Mouse (Mus musculus) heart, embryonic 15.5 days (tissue): ENCODE results near the gene Pygo2. TPM values are rescaled to one million over a fixed set of nuclear protein-coding genes. Genes with fewer than 3 reads are reported as not detected.
"Not testable (repeated sequence)": the region's sequence is repeated elsewhere in the genome, so short reads cannot be mapped to it uniquely, and the experiment has no call there.

Experiments used
- ATAC-seq: fragments of 200-750 bp; cut with Nextera tagmentation; replicated peaks from 2 replicates; pipeline ENCODE4 v1.8.0; 2017; ENCODE audit warnings: low read depth, moderate TSS enrichment; ENCODE audit not compliant: insufficient number of reproducible peaks, insufficient read depth, low FRiP score
- H3K27ac ChIP-seq: fragments of 300-500 bp; sonication (generic); 2 replicates; pipeline ENCODE4 v1.5.1; 2015; ENCODE audit warnings: mild to moderate bottlenecking, inconsistent platforms
- H3K27me3 ChIP-seq: fragments of 300-500 bp; sonication (generic); 2 replicates; pipeline ENCODE4 v1.6.1; 2015; ENCODE audit warnings: inconsistent platforms
- H3K36me3 ChIP-seq: fragments of 300-500 bp; sonication (generic); 2 replicates; pipeline ENCODE4 v1.6.1; 2015; ENCODE audit warnings: mild to moderate bottlenecking, inconsistent platforms
- H3K4me1 ChIP-seq: fragments of 300-500 bp; sonication (generic); replicated peaks from 2 replicates; pipeline ENCODE4 v1.6.1; 2015; ENCODE audit warnings: inconsistent platforms
- H3K4me2 ChIP-seq: fragments of 300-500 bp; sonication (generic); 2 replicates; pipeline ENCODE4 v1.6.1; 2015; ENCODE audit warnings: inconsistent platforms, mild to moderate bottlenecking, moderate library complexity
- H3K4me3 ChIP-seq: fragments of 300-500 bp; sonication (generic); 2 replicates; pipeline ENCODE4 v1.5.1; 2015; ENCODE audit warnings: mild to moderate bottlenecking, inconsistent platforms
- H3K9ac ChIP-seq: fragments of 300-500 bp; sonication (generic); 2 replicates; pipeline ENCODE4 v1.6.1; 2015; ENCODE audit warnings: mild to moderate bottlenecking, inconsistent platforms
- H3K9me3 ChIP-seq: fragments of 300-500 bp; sonication (generic); replicated peaks from 2 replicates; pipeline ENCODE4 v1.6.1; 2016; ENCODE audit warnings: inconsistent platforms
- WGBS: fragments of 180-500 bp; shearing (Covaris S2); methylation state at CpG from one replicate; pipeline ENCODE4 v1.1.7; 2015; ENCODE audit warnings: mixed read lengths; 5-methylcytosine and 5-hydroxymethylcytosine counted together
- polyA plus RNA-seq: library from polyadenylated mRNA; unstranded; fragments of >200 nt; fragmentation: Nextera tagmentation; extraction: Ambion mirVana; gene quantifications from 2 replicates; pipeline ENCODE4 v1.2.1, GENCODE M21; 2015

Gene Pygo2
- polyA plus RNA-seq, 1 experiment from 2014 or later: 21.1 TPM

DNA sequence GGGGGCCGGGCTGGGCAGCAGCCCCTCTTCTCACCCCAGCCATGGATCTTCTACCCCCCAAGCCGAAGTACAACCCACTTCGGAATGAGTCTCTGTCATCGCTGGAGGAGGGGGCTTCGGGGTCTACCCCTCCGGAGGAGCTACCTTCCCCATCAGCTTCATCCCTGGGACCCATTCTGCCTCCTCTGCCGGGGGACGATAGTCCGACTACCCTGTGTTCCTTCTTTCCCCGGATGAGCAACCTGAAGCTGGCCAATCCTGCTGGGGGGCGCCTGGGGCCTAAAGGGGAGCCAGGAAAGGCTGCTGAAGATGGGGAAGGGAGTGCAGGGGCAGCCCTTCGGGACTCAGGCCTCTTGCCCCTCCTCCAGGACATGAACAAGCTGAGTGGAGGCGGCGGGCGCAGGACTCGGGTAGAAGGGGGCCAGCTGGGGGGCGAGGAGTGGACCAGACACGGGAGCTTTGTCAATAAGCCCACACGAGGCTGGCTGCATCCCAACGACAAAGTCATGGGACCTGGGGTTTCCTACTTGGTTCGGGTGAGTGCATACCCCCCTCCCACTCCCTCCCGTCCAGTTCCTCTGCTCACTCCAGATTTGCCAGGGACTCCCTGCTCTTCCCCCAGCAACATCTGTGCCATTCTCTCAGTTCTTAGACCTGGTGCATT lies 8.1 kb upstream of the Pygo2 start:
- no peaks in the 10 kb centered on the region for H3K9me3 ChIP-seq
- H3K27ac ChIP-seq: peak overlapping the region; percentile 99
- peaks cover 47% of the 10 kb centered on the region for H3K4me1 ChIP-seq
- 10% methylated on average over 22 of the region's 22 CpGs for WGBS
- no peaks in the 10 kb centered on the region for H3K27me3 ChIP-seq
- peaks cover 27% of the 10 kb centered on the region for H3K36me3 ChIP-seq
- H3K9ac ChIP-seq: peak overlapping the region; percentile 52
- peak overlapping the region; percentile 71 for H3K4me2 ChIP-seq
- peak overlapping the region; percentile 70 for H3K4me3 ChIP-seq
- ATAC-seq: no peak

DNA sequence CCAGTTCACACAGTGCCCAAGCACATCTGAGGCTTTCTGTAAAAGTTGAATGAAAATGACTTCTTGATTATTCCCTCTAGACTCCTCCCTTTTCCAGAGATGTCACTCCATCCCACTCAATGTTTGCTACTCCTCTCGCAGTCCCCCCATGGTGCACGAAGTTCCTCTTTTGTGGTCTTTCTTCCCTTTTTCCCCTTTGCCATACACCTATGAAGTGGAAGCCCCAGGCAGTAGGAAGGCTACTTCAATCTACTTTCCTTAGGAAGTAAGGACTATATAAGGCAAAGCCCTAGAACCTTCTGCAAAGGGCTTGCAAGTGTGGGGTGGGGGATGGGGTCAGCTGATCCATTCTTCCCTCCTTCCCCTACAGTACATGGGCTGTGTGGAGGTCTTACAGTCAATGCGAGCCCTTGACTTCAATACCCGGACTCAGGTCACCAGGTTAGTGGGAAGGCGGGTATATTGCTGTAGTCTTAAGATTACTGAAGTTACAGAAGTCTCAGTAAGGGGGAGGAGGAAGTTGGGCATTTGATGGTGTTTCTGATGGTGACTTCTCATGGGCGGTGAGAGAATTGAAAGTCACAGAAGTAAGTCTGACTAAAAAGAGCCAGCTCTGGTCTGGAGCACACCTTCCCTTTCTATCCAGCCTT lies 7.3 kb upstream of the Pygo2 start:
- peak overlapping the region; percentile 71 for H3K4me2 ChIP-seq
- peak overlapping the region; percentile 28; the same call in 1 of the 2 replicates for H3K9ac ChIP-seq
- WGBS: 65% methylated on average over 6 of the region's 6 CpGs
- H3K4me1 ChIP-seq: peaks cover 42% of the 10 kb centered on the region
- no peak for ATAC-seq
- H3K36me3 ChIP-seq: peaks cover 35% of the 10 kb centered on the region
- no peaks in the 10 kb centered on the region for H3K27me3 ChIP-seq
- peak overlapping the region; percentile 99 for H3K27ac ChIP-seq
- no peaks in the 10 kb centered on the region for H3K9me3 ChIP-seq
- peak overlapping the region; percentile 70 for H3K4me3 ChIP-seq

DNA sequence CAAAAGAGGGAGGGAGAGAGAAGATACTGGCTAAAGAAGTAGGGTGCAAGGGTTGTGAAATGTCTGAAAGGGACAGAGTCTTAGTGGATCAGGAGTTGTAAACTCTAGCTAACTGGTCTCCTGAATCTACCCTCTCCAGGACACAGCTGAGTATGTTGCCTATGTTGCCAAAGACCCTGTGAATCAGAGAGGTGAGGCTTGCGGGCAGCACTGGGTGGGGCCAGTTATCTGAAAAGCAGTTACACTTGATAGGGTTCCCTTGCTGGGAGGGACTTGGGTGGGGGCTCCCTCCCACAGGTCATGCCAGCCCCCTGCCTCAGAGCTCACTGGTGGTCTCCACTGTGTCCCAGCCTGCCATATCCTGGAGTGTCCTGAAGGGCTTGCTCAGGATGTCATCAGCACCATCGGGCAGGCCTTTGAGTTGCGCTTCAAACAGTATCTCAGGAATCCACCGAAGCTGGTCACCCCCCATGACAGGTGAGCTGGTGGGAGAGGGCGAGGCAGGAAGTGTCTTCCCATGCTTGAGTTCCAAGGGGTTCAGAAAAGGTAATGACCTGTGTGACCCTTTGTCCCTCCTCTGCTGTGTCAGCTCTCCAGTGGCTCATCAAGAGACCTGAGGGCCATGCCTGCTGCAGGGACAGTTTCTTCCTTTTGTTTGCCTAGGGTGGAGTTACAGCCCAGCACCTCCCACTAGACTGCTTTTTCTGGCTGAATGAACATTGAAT lies 5.4 kb upstream of the Pygo2 start:
- H3K4me2 ChIP-seq: no peak overlapping the region
- no peak overlapping the region for H3K4me3 ChIP-seq
- no peak overlapping the region for H3K27ac ChIP-seq
- WGBS: 86% methylated on average over 5 of the region's 5 CpGs
- H3K4me1 ChIP-seq: peaks cover 42% of the 10 kb centered on the region
- H3K27me3 ChIP-seq: no peaks in the 10 kb centered on the region
- ATAC-seq: no peak
- H3K9ac ChIP-seq: no peak overlapping the region
- no peaks in the 10 kb centered on the region for H3K9me3 ChIP-seq
- peaks cover 43% of the 10 kb centered on the region for H3K36me3 ChIP-seq

DNA sequence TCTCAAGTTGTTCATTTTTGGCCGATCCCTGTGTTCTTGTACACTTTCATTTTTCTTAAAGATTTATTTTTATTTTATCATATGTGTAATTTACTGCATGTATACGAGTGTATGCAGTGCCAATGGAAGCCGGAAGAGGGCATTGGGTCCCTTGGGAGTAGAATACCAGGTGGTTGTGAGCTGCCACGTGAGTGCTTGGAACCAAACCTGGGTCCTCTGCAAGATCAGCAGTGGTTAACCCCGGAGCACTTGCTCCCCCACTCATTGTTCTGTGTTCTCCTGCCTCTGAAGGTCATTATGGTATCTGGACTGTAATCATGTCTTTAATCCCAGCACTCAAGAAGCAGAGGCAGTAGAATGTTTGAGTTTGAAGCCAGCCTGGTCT lies 4.9 kb upstream of the Pygo2 start:
- Histone ChIP-seq H3K4me2 (no peak overlapping the region), H3K27me3 (no peaks in the 10 kb centered on the region), H3K4me3 (no peak overlapping the region), H3K36me3 (peaks cover 43% of the 10 kb centered on the region), H3K4me1 (peaks cover 36% of the 10 kb centered on the region), H3K9ac (no peak overlapping the region), H3K27ac (no peak overlapping the region), H3K9me3 (no peaks in the 10 kb centered on the region)
- WGBS: 80% methylated on average over 5 of the region's 5 CpGs
- no peak for ATAC-seq

DNA sequence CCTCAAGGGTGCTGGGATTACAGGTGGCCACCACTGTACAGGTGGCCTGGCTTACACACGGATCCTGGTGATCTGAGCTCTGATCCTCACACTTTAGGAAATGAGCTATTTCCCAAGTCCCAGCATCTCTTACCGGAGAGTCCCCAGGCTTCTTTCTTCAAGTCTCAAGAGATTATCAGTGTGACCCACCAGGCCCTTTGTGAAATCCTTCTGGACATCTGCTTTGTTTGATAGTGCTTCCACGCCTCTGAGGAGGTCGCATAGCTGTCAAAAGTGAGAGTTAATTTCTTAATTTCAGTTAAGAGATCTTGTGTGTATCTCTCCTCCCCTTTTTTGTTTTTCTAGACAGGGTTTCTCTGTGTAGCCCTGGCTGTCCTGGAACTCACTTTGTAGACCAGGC lies 4.1 kb upstream of the Pygo2 start:
- H3K4me1 ChIP-seq: peaks cover 35% of the 10 kb centered on the region
- no peaks in the 10 kb centered on the region for H3K27me3 ChIP-seq
- H3K9ac ChIP-seq: no peak overlapping the region
- peaks cover 43% of the 10 kb centered on the region for H3K36me3 ChIP-seq
- H3K9me3 ChIP-seq: no peaks in the 10 kb centered on the region
- WGBS: 84% methylated on average over 4 of the region's 4 CpGs
- no peak for ATAC-seq
- no peak overlapping the region for H3K4me3 ChIP-seq
- no peak overlapping the region for H3K27ac ChIP-seq
- no peak overlapping the region for H3K4me2 ChIP-seq

DNA sequence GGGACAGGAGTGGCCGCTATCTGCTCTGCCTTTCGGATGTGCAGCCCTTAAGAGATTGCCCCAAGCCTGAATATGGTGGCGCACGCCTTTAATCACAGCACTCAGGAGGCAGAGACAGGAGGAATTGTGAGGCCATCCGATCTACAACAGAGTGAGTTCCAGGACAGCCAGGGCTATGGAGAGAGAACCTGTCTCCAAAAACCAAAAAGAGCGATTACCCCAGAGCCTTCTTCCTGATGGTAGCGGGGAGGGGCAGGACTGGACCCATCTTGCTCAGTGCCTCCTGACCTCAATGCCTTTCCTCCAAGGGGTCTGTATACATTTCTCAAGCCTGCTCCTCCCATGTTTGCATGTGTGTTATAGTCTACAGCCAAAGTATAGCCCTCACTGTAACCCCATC lies 993 bp upstream of the Pygo2 start:
- not testable (repeated sequence) for ATAC-seq, H3K4me3 ChIP-seq
- H3K36me3 ChIP-seq: peaks cover 58% of the 10 kb centered on the region

DNA sequence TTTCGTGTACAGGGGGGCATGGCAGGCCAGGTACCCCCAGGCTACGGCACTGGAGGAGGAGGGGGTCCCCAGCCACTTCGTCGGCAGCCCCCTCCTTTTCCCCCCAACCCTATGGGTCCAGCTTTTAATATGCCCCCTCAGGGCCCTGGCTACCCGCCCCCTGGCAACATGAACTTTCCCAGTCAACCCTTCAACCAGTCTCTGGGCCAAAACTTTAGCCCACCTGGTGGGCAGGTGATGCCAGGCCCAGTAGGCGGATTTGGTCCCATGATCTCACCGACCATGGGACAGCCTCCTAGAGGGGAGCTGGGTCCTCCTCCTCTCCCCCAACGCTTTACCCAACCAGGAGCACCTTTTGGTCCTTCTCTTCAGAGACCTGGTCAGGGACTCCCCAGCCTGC lies 2.6 kb downstream of the Pygo2 start:
- H3K4me3 ChIP-seq: no peak overlapping the region
- 92% methylated on average over 8 of the region's 8 CpGs for WGBS
- no peak overlapping the region for H3K27ac ChIP-seq
- no peaks in the 10 kb centered on the region for H3K9me3 ChIP-seq
- peaks cover 31% of the 10 kb centered on the region for H3K36me3 ChIP-seq
- no peak overlapping the region for H3K9ac ChIP-seq
- peaks cover 34% of the 10 kb centered on the region for H3K4me1 ChIP-seq
- no peaks in the 10 kb centered on the region for H3K27me3 ChIP-seq
- ATAC-seq: no peak
- no peak overlapping the region for H3K4me2 ChIP-seq

More for the DNA sequence above, 993 bp upstream of the Pygo2 start:
- not testable (repeated sequence) for H3K9me3 ChIP-seq, H3K27ac ChIP-seq, H3K27me3 ChIP-seq, H3K9ac ChIP-seq, H3K4me2 ChIP-seq
- H3K4me1 ChIP-seq: peaks cover 23% of the 10 kb centered on the region
- WGBS: 89% methylated on average over 7 of the region's 7 CpGs

DNA sequence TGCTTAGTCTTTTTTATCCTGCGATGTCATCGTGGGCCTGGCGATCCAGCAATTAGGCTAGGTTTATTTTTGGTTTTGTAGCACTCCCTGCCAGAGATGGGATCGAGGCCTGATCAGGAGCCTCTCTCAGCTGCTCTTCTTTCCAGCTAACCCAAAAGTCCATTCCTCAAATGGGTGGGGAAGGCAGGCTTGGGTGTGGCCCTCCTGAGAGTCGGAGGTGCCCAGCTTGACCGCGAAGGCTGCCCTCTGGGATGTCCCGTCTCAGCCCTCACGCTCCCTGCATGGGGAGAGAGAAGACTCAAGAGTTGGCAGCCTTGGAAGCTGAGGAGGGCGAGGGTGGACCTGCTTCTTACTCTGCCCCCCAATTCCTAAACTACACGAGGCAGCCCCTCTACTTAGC lies 4.5 kb downstream of the Pygo2 start:
- no peak for ATAC-seq
- Histone ChIP-seq H3K9me3 (no peaks in the 10 kb centered on the region), H3K27me3 (no peaks in the 10 kb centered on the region)

DNA sequence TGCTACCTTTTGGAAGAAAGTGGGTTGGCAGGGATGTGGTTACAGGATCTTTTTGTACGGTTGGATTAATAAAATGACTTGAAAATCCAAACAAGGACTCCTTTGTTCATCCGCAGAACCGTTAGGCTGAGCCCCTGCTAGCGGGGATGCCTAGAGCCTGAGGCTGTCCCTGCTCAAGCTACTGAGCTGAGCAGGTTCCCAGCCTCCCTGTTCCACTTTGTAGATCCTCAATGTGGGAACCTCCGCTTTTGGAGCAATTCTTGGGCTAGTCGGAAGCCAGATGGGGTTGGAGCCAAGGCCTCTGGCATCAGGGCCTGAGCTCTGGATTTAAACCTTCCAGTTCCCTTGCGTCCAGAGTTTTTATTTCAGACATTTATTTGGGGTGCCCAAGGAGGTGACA lies 5.0 kb downstream of the Pygo2 start:
- Histone ChIP-seq H3K36me3 (peaks cover 25% of the 10 kb centered on the region), H3K4me1 (peaks cover 41% of the 10 kb centered on the region), H3K4me2 (no peak overlapping the region), H3K27ac (no peak overlapping the region), H3K9me3 (no peaks in the 10 kb centered on the region), H3K9ac (no peak overlapping the region), H3K4me3 (no peak overlapping the region), H3K27me3 (no peaks in the 10 kb centered on the region)
- 76% methylated on average over 7 of the region's 7 CpGs for WGBS
- no peak for ATAC-seq

More for the DNA sequence above, 4.5 kb downstream of the Pygo2 start:
- Histone ChIP-seq H3K27ac (no peak overlapping the region), H3K4me3 (no peak overlapping the region), H3K4me2 (no peak overlapping the region), H3K36me3 (peaks cover 22% of the 10 kb centered on the region), H3K9ac (no peak overlapping the region), H3K4me1 (peaks cover 41% of the 10 kb centered on the region)
- WGBS: 77% methylated on average over 11 of the region's 11 CpGs

DNA sequence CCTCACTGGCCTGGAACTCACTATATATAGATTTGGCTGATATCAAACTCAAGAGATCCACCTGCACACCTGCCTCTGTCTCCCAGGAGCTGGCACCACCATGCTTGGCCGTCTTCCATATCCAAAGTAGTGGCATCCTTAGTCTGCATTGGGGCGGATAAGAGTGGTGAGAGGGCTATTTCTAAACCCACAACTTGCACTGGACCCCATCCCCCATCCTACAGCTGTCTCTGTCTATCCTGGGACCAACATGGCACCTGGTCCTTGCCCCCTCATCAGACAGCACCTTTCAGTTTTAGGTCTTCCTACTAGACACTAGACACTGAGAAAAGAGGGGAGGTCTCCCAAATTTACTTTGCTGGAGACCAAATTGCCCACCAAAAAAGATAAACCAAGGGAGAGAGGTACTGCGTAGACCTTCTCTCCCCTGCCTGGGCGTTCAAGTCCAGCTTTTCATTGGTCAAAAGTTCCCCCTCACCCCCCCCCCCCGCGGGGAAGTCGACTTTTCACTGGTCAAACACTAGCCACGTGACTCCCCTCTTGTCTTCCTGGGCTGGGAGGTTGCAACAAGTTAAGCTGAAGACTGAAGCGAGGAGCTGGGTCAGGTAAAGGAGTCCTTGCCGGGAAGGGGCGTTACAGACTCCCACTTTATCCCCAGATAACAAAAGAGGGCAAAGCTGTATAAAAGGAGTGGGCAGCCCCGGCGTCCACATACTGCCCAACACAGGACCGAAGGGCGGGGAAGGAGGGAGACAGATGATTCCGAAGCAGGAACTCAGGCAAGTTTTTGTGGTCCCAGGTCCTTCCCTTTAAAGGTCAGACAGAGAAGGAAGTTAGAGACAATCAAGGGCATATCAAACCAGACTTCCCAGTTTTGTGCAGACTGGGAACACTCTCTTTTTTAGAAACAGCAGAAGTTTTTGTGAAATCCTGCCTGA lies 6.4 kb downstream of the Pygo2 start, which contains the start of gene Pbxip1:
Gene Pbxip1 (plus strand): TSS at position 531 of the 938 bp plus-strand sequence.
- H3K4me3 ChIP-seq: peak within 1 kb of the TSS; percentile 60
- H3K27ac ChIP-seq: peak within 1 kb of the TSS; percentile 76
- H3K4me1 ChIP-seq: peaks cover 35% of the 10 kb centered on the region
- no peaks in the 10 kb centered on the region for H3K9me3 ChIP-seq
- WGBS: 3% methylated on average over 16 of the region's 16 CpGs
- H3K27me3 ChIP-seq: no peaks in the 10 kb centered on the region
- H3K9ac ChIP-seq: peak within 1 kb of the TSS; percentile 66
- peak; percentile 66 for ATAC-seq
- peak within 1 kb of the TSS; percentile 70 for H3K4me2 ChIP-seq
- H3K36me3 ChIP-seq: peaks cover 29% of the 10 kb centered on the region
